Mouse (Mus musculus): ENCODE data around the gene Rtca. TPM values are rescaled to one million over a fixed set of nuclear protein-coding genes. Genes with fewer than 3 reads are reported as not detected.

The Rtca gene
- polyA plus RNA-seq, 1 experiment from 2014 or later, result 110 TPM

DNA sequence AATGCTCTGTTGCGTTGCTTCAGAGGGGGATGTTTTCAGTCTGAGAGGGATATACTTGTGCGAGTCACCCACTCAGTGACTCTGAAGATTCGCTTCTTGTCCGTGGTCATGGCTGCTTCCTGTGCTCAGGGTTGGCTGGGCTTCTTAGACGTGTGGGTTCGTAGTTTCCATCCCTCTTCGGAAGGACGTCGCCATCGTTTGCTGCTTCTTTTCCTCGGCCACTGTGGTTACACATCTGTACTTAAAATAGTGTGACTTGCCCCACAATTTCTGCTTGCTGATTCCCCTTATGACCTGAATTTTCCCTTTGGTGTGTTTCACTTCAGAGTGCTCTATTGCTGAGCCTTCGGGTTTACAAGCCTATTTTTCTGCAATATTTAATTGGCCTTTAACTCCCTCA is 42.3 kb downstream of the Rtca start:
- ATAC-seq (replicated peaks; ENCODE audit: insufficient number of reproducible peaks, low FRiP score, low TSS enrichment, low read depth), result no peak

DNA sequence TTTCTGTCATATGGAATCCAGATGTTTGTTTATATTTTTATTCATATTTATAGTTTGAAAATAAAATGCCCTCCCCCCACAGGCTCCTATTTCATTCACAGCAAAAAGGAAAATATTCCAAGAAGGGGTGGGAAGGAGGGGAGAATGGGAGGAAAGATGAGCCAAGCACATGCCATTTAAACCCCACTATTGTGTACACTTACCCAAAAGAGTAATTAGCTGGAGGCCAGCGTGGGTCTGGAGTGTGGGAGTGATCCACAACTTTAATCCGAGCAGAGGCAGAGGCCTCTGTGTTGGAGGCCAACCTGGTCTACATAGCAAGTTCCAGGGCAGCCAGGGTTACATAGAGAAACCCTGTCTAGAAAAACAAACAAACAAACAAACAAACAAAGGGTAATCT is 43.7 kb downstream of the Rtca start:
- Histone ChIP-seq H3K4me3 (ENCODE audit: low read depth, low read length) (no peak overlapping the region), H3K27ac (replicated peaks; ENCODE audit: low read depth, low read length) (no peak overlapping the region), H3K4me1 (ENCODE audit: control insufficient read depth, insufficient read depth, low read length) (no peaks in the 10 kb centered on the region), H3K9me3 (replicated peaks; ENCODE audit: control insufficient read depth, low read length) (no peaks in the 10 kb centered on the region), H3K36me3 (replicated peaks; ENCODE audit: control insufficient read depth, insufficient read depth, low read depth, low read length) (no peaks in the 10 kb centered on the region), H3K27me3 (ENCODE audit: control insufficient read depth, insufficient read depth, low read length) (no peaks in the 10 kb centered on the region), H3K4me2 (ENCODE audit: low read depth, low read length) (no peak overlapping the region), H3K9ac (replicated peaks; ENCODE audit: low read length) (no peak overlapping the region)
- WGBS, result 54% methylated on average over 2 of the region's 2 CpGs
- no peak for DNase-seq (ENCODE audit: low spot score)
- ATAC-seq (replicated peaks; ENCODE audit: insufficient number of reproducible peaks, low FRiP score, low TSS enrichment, low read depth), result no peak

More for the DNA sequence above, 42.3 kb downstream of the Rtca start:
- Histone ChIP-seq H3K4me2 (ENCODE audit: low read depth, low read length) (no peak overlapping the region), H3K9me3 (replicated peaks; ENCODE audit: control insufficient read depth, low read length) (no peaks in the 10 kb centered on the region), H3K27me3 (ENCODE audit: control insufficient read depth, insufficient read depth, low read length) (no peaks in the 10 kb centered on the region), H3K36me3 (replicated peaks; ENCODE audit: control insufficient read depth, insufficient read depth, low read depth, low read length) (no peaks in the 10 kb centered on the region), H3K9ac (replicated peaks; ENCODE audit: low read length) (no peak overlapping the region), H3K27ac (replicated peaks; ENCODE audit: low read depth, low read length) (no peak overlapping the region), H3K4me1 (ENCODE audit: control insufficient read depth, insufficient read depth, low read length) (no peaks in the 10 kb centered on the region), H3K4me3 (ENCODE audit: low read depth, low read length) (no peak overlapping the region)
- WGBS, result 91% methylated on average over 12 of the region's 12 CpGs
- DNase-seq (ENCODE audit: low spot score), result no peak

GRCm38 (mm10) chr3:116461053-116461452 is 47.0 kb downstream of the Rtca start:
- no peak for DNase-seq (ENCODE audit: low spot score)
- H3K27me3 ChIP-seq (ENCODE audit: control insufficient read depth, insufficient read depth, low read length), result no peaks in the 10 kb centered on the region
- H3K9ac ChIP-seq (replicated peaks; ENCODE audit: low read length), result no peak overlapping the region
- H3K9me3 ChIP-seq (replicated peaks; ENCODE audit: control insufficient read depth, low read length), result no peaks in the 10 kb centered on the region
- ATAC-seq (replicated peaks; ENCODE audit: insufficient number of reproducible peaks, low FRiP score, low TSS enrichment, low read depth), result no peak
- H3K4me3 ChIP-seq (ENCODE audit: low read depth, low read length), result no peak overlapping the region
- H3K4me1 ChIP-seq (ENCODE audit: control insufficient read depth, insufficient read depth, low read length), result no peaks in the 10 kb centered on the region
- no peak overlapping the region for H3K4me2 ChIP-seq (ENCODE audit: low read depth, low read length)
- H3K27ac ChIP-seq (replicated peaks; ENCODE audit: low read depth, low read length), result no peak overlapping the region
- 87% methylated on average over 4 of the region's 4 CpGs for WGBS
- H3K36me3 ChIP-seq (replicated peaks; ENCODE audit: control insufficient read depth, insufficient read depth, low read depth, low read length), result no peaks in the 10 kb centered on the region

GRCm38 (mm10) chr3:116454529-116454928 is 53.5 kb downstream of the Rtca start:
- Histone ChIP-seq H3K27me3 (ENCODE audit: control insufficient read depth, insufficient read depth, low read length) (no peaks in the 10 kb centered on the region), H3K4me2 (ENCODE audit: low read depth, low read length) (no peak overlapping the region), H3K4me1 (ENCODE audit: control insufficient read depth, insufficient read depth, low read length) (no peaks in the 10 kb centered on the region), H3K9me3 (replicated peaks; ENCODE audit: control insufficient read depth, low read length) (no peaks in the 10 kb centered on the region), H3K9ac (replicated peaks; ENCODE audit: low read length) (no peak overlapping the region), H3K36me3 (replicated peaks; ENCODE audit: control insufficient read depth, insufficient read depth, low read depth, low read length) (no peaks in the 10 kb centered on the region), H3K4me3 (ENCODE audit: low read depth, low read length) (no peak overlapping the region), H3K27ac (replicated peaks; ENCODE audit: low read depth, low read length) (no peak overlapping the region)
- no peak for ATAC-seq (replicated peaks; ENCODE audit: insufficient number of reproducible peaks, low FRiP score, low TSS enrichment, low read depth)
- no peak for DNase-seq (ENCODE audit: low spot score)
- 86% methylated on average over 1 of the region's 1 CpGs for WGBS

GRCm38 (mm10) chr3:116450741-116451140 is 57.3 kb downstream of the Rtca start:
- H3K36me3 ChIP-seq (replicated peaks; ENCODE audit: control insufficient read depth, insufficient read depth, low read depth, low read length), result no peaks in the 10 kb centered on the region
- H3K27ac ChIP-seq (replicated peaks; ENCODE audit: low read depth, low read length), result no peak overlapping the region
- DNase-seq (ENCODE audit: low spot score), result no peak
- H3K4me1 ChIP-seq (ENCODE audit: control insufficient read depth, insufficient read depth, low read length), result no peaks in the 10 kb centered on the region
- H3K4me3 ChIP-seq (ENCODE audit: low read depth, low read length), result no peak overlapping the region
- 87% methylated on average over 3 of the region's 3 CpGs for WGBS
- no peaks in the 10 kb centered on the region for H3K9me3 ChIP-seq (replicated peaks; ENCODE audit: control insufficient read depth, low read length)
- ATAC-seq (replicated peaks; ENCODE audit: insufficient number of reproducible peaks, low FRiP score, low TSS enrichment, low read depth), result no peak
- no peaks in the 10 kb centered on the region for H3K27me3 ChIP-seq (ENCODE audit: control insufficient read depth, insufficient read depth, low read length)
- no peak overlapping the region for H3K9ac ChIP-seq (replicated peaks; ENCODE audit: low read length)
- H3K4me2 ChIP-seq (ENCODE audit: low read depth, low read length), result no peak overlapping the region

GRCm38 (mm10) chr3:116444327-116444726 is 63.7 kb downstream of the Rtca start:
- ATAC-seq (replicated peaks; ENCODE audit: insufficient number of reproducible peaks, low FRiP score, low TSS enrichment, low read depth), result no peak
- no peaks in the 10 kb centered on the region for H3K36me3 ChIP-seq (replicated peaks; ENCODE audit: control insufficient read depth, insufficient read depth, low read depth, low read length)
- H3K27ac ChIP-seq (replicated peaks; ENCODE audit: low read depth, low read length), result no peak overlapping the region
- H3K27me3 ChIP-seq (ENCODE audit: control insufficient read depth, insufficient read depth, low read length), result no peaks in the 10 kb centered on the region
- no peaks in the 10 kb centered on the region for H3K4me1 ChIP-seq (ENCODE audit: control insufficient read depth, insufficient read depth, low read length)
- DNase-seq (ENCODE audit: low spot score), result no peak
- 85% methylated on average over 9 of the region's 9 CpGs for whole genome bisulfite sequencing
- H3K4me3 ChIP-seq (ENCODE audit: low read depth, low read length), result no peak overlapping the region
- no peak overlapping the region for H3K4me2 ChIP-seq (ENCODE audit: low read depth, low read length)
- no peaks in the 10 kb centered on the region for H3K9me3 ChIP-seq (replicated peaks; ENCODE audit: control insufficient read depth, low read length)
- no peak overlapping the region for H3K9ac ChIP-seq (replicated peaks; ENCODE audit: low read length)

- no peak overlapping the region for H3K9ac ChIP-seq (replicated peaks; ENCODE audit: low read length)
- H3K27ac ChIP-seq (replicated peaks; ENCODE audit: low read depth, low read length), result no peak overlapping the region
- 100% methylated on average over 1 of the region's 1 CpGs for WGBS
- H3K4me2 ChIP-seq (ENCODE audit: low read depth, low read length), result no peak overlapping the region
- H3K36me3 ChIP-seq (replicated peaks; ENCODE audit: control insufficient read depth, insufficient read depth, low read depth, low read length), result no peaks in the 10 kb centered on the region
- no peaks in the 10 kb centered on the region for H3K27me3 ChIP-seq (ENCODE audit: control insufficient read depth, insufficient read depth, low read length)
- H3K4me1 ChIP-seq (ENCODE audit: control insufficient read depth, insufficient read depth, low read length), result no peaks in the 10 kb centered on the region
- no peaks in the 10 kb centered on the region for H3K9me3 ChIP-seq (replicated peaks; ENCODE audit: control insufficient read depth, low read length)
- H3K4me3 ChIP-seq (ENCODE audit: low read depth, low read length), result no peak overlapping the region
- ATAC-seq (replicated peaks; ENCODE audit: insufficient number of reproducible peaks, low FRiP score, low TSS enrichment, low read depth) (no peak), DNase-seq (ENCODE audit: low spot score) (no peak)
Observed at GRCm38 (mm10) chr3:116442788-116443187, 65.2 kb downstream of the Rtca start.

GRCm38 (mm10) chr3:116441518-116442205 is 66.3 kb downstream of the Rtca start:
- DNase-seq (ENCODE audit: low spot score) (no peak), ATAC-seq (replicated peaks; ENCODE audit: insufficient number of reproducible peaks, low FRiP score, low TSS enrichment, low read depth) (no peak)
- WGBS, result 92% methylated on average over 15 of the region's 15 CpGs

More at GRCm38 (mm10) chr3:116441518-116442205, 66.3 kb downstream of the Rtca start:
- Histone ChIP-seq H3K4me2 (ENCODE audit: low read depth, low read length) (no peak overlapping the region), H3K27me3 (ENCODE audit: control insufficient read depth, insufficient read depth, low read length) (no peaks in the 10 kb centered on the region), H3K27ac (replicated peaks; ENCODE audit: low read depth, low read length) (no peak overlapping the region), H3K9me3 (replicated peaks; ENCODE audit: control insufficient read depth, low read length) (no peaks in the 10 kb centered on the region), H3K4me1 (ENCODE audit: control insufficient read depth, insufficient read depth, low read length) (no peaks in the 10 kb centered on the region), H3K4me3 (ENCODE audit: low read depth, low read length) (no peak overlapping the region), H3K36me3 (replicated peaks; ENCODE audit: control insufficient read depth, insufficient read depth, low read depth, low read length) (no peaks in the 10 kb centered on the region), H3K9ac (replicated peaks; ENCODE audit: low read length) (no peak overlapping the region)
